Mouse (Mus musculus) duodenum, adult 2 months (tissue): ENCODE data around the gene Gm4985. TPM values are rescaled to one million over a fixed set of nuclear protein-coding genes. Genes with fewer than 3 reads are reported as not detected.

Experiments used
- polyA plus RNA-seq: library from polyadenylated mRNA; depleted of rRNA; stranded (reverse); fragments of >200 nt; gene quantifications from 2 replicates; pipeline ENCODE4 v1.2.3, GENCODE M21; 2012; ENCODE audit warnings: low replicate concordance; rRNA removed

Gene Gm4985
- polyA plus RNA-seq, result not detected in 2 replicates

GRCm38 (mm10) chrX:23958834-23959233, at the start of gene Gm4985:
Gm4985 (minus strand) TSS chrX:23958934.

Other genes starting within 250 kb of the Gm4985 start
- gene Gm4907, start 76.4 kb downstream of the Gm4985 start, polyA plus RNA-seq, result not detected in 2 replicates